Mouse (Mus musculus) layer of hippocampus, adult 18-20 months (tissue): ENCODE measurements around the gene Vrk3. TPM values are rescaled to one million over a fixed set of nuclear protein-coding genes. Genes with fewer than 3 reads are reported as not detected.

Source experiments
- DNase-seq, 2 experiments: peaks; one replicate each; pipeline ENCODE4 v3.0.0; 2022; ENCODE audit warnings: low spot score in 2 of 2
- total RNA-seq, 2 experiments: library from RNA; stranded (reverse); gene quantifications; 2 replicates each; pipeline ENCODE4 v1.2.3; 2021

Gene Vrk3
- total RNA-seq, 2 experiments from 2014 or later = 35.1 to 39.9 TPM

- DNase-seq = peak in 1 of 2 experiments; percentile 2
Observed at GRCm38 (mm10) chr7:44817441-44817840, 69.2 kb downstream of the Vrk3 start.

- peak in 1 of 2 experiments; percentile 65 for DNase-seq
Observed at GRCm38 (mm10) chr7:44818164-44818563, 70.0 kb downstream of the Vrk3 start.

GRCm38 (mm10) chr7:44818751-44819235 is 70.6 kb downstream of the Vrk3 start:
- DNase-seq = peak in 1 of 2 experiments; percentile 27

GRCm38 (mm10) chr7:44819391-44819790 is 71.2 kb downstream of the Vrk3 start:
- DNase-seq = no peak

GRCm38 (mm10) chr7:44819863-44820262 is 71.7 kb downstream of the Vrk3 start:
- no peak for DNase-seq

- DNase-seq = no peak
Observed at GRCm38 (mm10) chr7:44820525-44820924, 72.3 kb downstream of the Vrk3 start.

- peak in 1 of 2 experiments; percentile 0 for DNase-seq
Observed at GRCm38 (mm10) chr7:44821666-44822448, 73.6 kb downstream of the Vrk3 start.

- DNase-seq = no peak
Observed at GRCm38 (mm10) chr7:44823409-44823808, 75.2 kb downstream of the Vrk3 start.

- peak; percentile 58 to 84 for DNase-seq
Observed at GRCm38 (mm10) chr7:44824872-44825271, 76.7 kb downstream of the Vrk3 start.

- DNase-seq = no peak
Observed at GRCm38 (mm10) chr7:44826771-44827170, 78.6 kb downstream of the Vrk3 start.

Other genes starting within 250 kb of the Vrk3 start
- gene Mybpc2, start 223.8 kb upstream of the Vrk3 start, total RNA-seq = under 1 TPM; 0.27 to 0.28 TPM
- not detected for gene Spib, start 216.3 kb upstream of the Vrk3 start, total RNA-seq
- 10 to 100 TPM in 1 of 2 experiments, 1 to 10 TPM in 1; 9.4 to 13.2 TPM for gene Pold1, start 199.6 kb upstream of the Vrk3 start, total RNA-seq
- 10 to 100 TPM; 64.9 to 68.5 TPM for gene Nr1h2, start 194.5 kb upstream of the Vrk3 start, total RNA-seq
- not detected for gene Napsa, start 176.0 kb upstream of the Vrk3 start, total RNA-seq
- gene Kcnc3, start 157.7 kb upstream of the Vrk3 start, total RNA-seq = 100 to 1,000 TPM; 164 to 170 TPM
- 10 to 100 TPM; 31.4 to 33.4 TPM for gene Myh14, start 77.6 kb upstream of the Vrk3 start, total RNA-seq
- gene Izumo2, start 39.7 kb upstream of the Vrk3 start, total RNA-seq = not detected
- gene Zfp473, start 2.6 kb downstream of the Vrk3 start, total RNA-seq = under 1 TPM; 0.41 to 0.79 TPM
- gene Nup62, start 67.7 kb downstream of the Vrk3 start, total RNA-seq = 10 to 100 TPM; 30.7 to 32.7 TPM
- gene Il4i1, start 68.0 kb downstream of the Vrk3 start, total RNA-seq = 1 to 10 TPM; 1.8 to 2.0 TPM
- gene Atf5, start 68.2 kb downstream of the Vrk3 start, total RNA-seq = 10 to 100 TPM; 27.4 to 27.9 TPM
- 10 to 100 TPM; 76.2 to 79.7 TPM for gene Akt1s1, start 100.6 kb downstream of the Vrk3 start, total RNA-seq
- gene Tbc1d17, start 100.7 kb downstream of the Vrk3 start, total RNA-seq = 10 to 100 TPM; 67.9 to 70.6 TPM
- 10 to 100 TPM; 25.3 to 27.8 TPM for gene Pnkp, start 108.7 kb downstream of the Vrk3 start, total RNA-seq
- 100 to 1,000 TPM; 341 to 350 TPM for gene Ptov1, start 121.4 kb downstream of the Vrk3 start, total RNA-seq
- gene Med25, start 144.3 kb downstream of the Vrk3 start, total RNA-seq = 100 to 1,000 TPM in 1 of 2 experiments, 10 to 100 TPM in 1; 96.8 to 101 TPM
- 10 to 100 TPM; 23.4 to 24.5 TPM for gene Fuz, start 147.7 kb downstream of the Vrk3 start, total RNA-seq
- gene Ap2a1, start 181.1 kb downstream of the Vrk3 start, total RNA-seq = 100 to 1,000 TPM; 288 to 294 TPM
- 1 to 10 TPM in 1 of 2 experiments, under 1 TPM in 1; 0.79 to 1.2 TPM for gene Tsks, start 194.8 kb downstream of the Vrk3 start, total RNA-seq
- gene Cpt1c, start 226.4 kb downstream of the Vrk3 start, total RNA-seq = 100 to 1,000 TPM; 129 to 136 TPM
- gene Prmt1, start 238.2 kb downstream of the Vrk3 start, total RNA-seq = 100 to 1,000 TPM; 172 to 183 TPM
- 10 to 100 TPM; 41.5 to 43.7 TPM for gene Irf3, start 249.2 kb downstream of the Vrk3 start, total RNA-seq